Mouse (Mus musculus) limb, embryonic 10.5 days (tissue): Measurements from ENCODE around the gene Shisa4. TPM values are rescaled to one million over a fixed set of nuclear protein-coding genes. Genes with fewer than 3 reads are reported as not detected.
"Not testable (repeated sequence)": the region's sequence is repeated elsewhere in the genome, so short reads cannot be mapped to it uniquely, and the experiment has no call there.

Experiments used
- DNase-seq: peaks from one replicate; pipeline ENCODE4 v3.0.0-alpha.2; 2017; ENCODE audit warnings: low spot score
- H3K27ac ChIP-seq: fragments of 300-500 bp; sonication (generic); 2 replicates; pipeline ENCODE4 v1.5.1; 2016; ENCODE audit warnings: mild to moderate bottlenecking
- H3K27me3 ChIP-seq: fragments of 300-500 bp; sonication (generic); 2 replicates; pipeline ENCODE4 v1.6.1; 2016; ENCODE audit warnings: low read depth, mild to moderate bottlenecking; ENCODE audit not compliant: poor library complexity, severe bottlenecking
- H3K36me3 ChIP-seq: fragments of 300-500 bp; sonication (generic); 2 replicates; pipeline ENCODE4 v1.6.1; 2016; ENCODE audit warnings: mild to moderate bottlenecking, moderate library complexity
- H3K4me1 ChIP-seq: fragments of 300-500 bp; sonication (generic); 2 replicates; pipeline ENCODE4 v1.6.1; 2016
- H3K4me3 ChIP-seq: fragments of 300-500 bp; sonication (generic); 2 replicates; pipeline ENCODE4 v1.5.1; 2016; ENCODE audit warnings: mild to moderate bottlenecking, moderate library complexity
- H3K9me3 ChIP-seq: fragments of 300-500 bp; sonication (generic); replicated peaks from 2 replicates; pipeline ENCODE4 v1.6.1; 2016; ENCODE audit warnings: mild to moderate bottlenecking
- WGBS: fragments of 180-500 bp; shearing (Covaris S2); methylation state at CpG from one replicate; pipeline ENCODE4 v1.1.7; 2016; 5-methylcytosine and 5-hydroxymethylcytosine counted together
- polyA plus RNA-seq: library from polyadenylated mRNA; unstranded; fragments of >200 nt; fragmentation: Nextera tagmentation; extraction: Ambion mirVana; gene quantifications from 2 replicates; pipeline ENCODE4 v1.2.1, GENCODE M21; 2016

Gene Shisa4
- polyA plus RNA-seq: 53.3 and 57.5 TPM in 2 replicates

DNA sequence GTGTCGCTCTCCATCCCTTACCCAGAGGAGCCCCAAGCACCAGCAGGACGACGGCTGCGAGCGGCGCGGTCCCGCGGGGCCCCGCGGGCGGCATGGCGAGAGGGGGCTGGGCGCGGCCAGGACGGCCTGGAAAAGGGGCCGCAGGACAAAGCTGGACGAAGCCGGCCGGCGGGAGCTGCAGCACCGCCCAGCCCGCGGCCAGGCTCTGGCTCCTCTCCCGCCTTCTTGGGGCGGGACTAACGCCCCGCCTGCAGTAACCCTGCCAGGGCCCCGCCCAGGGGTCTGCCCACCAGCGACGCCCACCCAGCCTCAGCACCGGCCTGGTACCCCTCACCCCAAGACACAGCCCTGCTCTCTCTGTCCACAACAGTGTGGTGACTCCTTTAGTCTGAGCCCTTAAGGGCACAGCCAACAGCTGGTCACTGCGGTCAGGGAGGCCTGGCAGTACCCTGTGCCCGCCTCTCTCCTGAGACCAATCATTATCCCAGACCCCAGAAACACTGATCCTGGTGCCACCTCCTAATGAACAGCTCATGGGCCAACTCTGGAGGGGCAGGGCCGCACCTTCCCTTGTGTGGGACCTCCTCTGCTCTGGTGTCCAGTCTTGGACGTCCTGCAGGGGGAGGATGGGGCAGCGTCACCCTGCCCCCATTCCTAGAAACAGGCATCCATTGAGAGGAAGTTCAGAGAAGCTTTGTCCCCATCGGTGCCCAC lies at the start of gene Shisa4:
Shisa4 (minus strand) TSS at position 370 of the 714 bp plus-strand sequence.
- Histone ChIP-seq H3K4me1 (peaks cover 49% of the 10 kb centered on the region), H3K27ac (peak within 1 kb of the TSS; percentile 97), H3K36me3 (peaks cover 21% of the 10 kb centered on the region), H3K4me3 (peak within 1 kb of the TSS; percentile 74), H3K27me3 (no peaks in the 10 kb centered on the region), H3K9me3 (no peaks in the 10 kb centered on the region)
- peak; percentile 89 for DNase-seq
- WGBS: 3% methylated on average over 38 of the region's 38 CpGs

GRCm38 (mm10) chr1:135422772-135423171 lies 47.7 kb upstream of the Shisa4 start:
- WGBS: 93% methylated on average over 6 of the region's 6 CpGs
- Histone ChIP-seq H3K27ac (no peak overlapping the region), H3K9me3 (no peaks in the 10 kb centered on the region), H3K27me3 (no peaks in the 10 kb centered on the region), H3K4me1 (peaks cover 9% of the 10 kb centered on the region), H3K36me3 (peaks cover 95% of the 10 kb centered on the region), H3K4me3 (no peak overlapping the region)
- no peak for DNase-seq

DNA sequence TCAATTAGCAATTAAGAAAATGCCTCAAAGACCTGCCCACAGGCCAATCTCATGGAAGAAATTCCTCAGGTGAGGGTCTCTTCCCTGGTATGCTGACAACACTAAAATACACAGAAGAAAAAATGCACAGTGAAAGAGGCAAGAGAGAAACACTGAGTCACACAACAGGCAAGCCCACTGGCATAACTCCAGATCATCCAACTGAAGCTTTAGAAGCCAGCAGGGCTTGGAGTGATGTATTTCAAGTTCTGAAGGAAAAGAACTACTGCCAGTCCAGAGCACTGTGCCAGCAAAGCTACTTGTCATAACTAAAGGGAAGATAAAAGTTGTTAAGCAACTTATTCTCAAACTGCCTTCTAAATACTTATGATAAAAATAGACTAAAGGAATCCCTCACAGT lies 39.0 kb upstream of the Shisa4 start:
- DNase-seq: no peak
- Histone ChIP-seq H3K36me3 (peaks cover 100% of the 10 kb centered on the region), H3K4me3 (no peak overlapping the region), H3K27me3 (no peaks in the 10 kb centered on the region), H3K4me1 (no peaks in the 10 kb centered on the region), H3K27ac (no peak overlapping the region), H3K9me3 (no peaks in the 10 kb centered on the region)

- WGBS: 81% methylated on average over 4 of the region's 4 CpGs
- H3K4me3 ChIP-seq: no peak overlapping the region
- H3K27me3 ChIP-seq: no peaks in the 10 kb centered on the region
- DNase-seq: no peak
- H3K27ac ChIP-seq: no peak overlapping the region
- no peaks in the 10 kb centered on the region for H3K9me3 ChIP-seq
- peaks cover 100% of the 10 kb centered on the region for H3K36me3 ChIP-seq
- no peaks in the 10 kb centered on the region for H3K4me1 ChIP-seq
Observed at GRCm38 (mm10) chr1:135412130-135412529, 37.1 kb upstream of the Shisa4 start.

DNA sequence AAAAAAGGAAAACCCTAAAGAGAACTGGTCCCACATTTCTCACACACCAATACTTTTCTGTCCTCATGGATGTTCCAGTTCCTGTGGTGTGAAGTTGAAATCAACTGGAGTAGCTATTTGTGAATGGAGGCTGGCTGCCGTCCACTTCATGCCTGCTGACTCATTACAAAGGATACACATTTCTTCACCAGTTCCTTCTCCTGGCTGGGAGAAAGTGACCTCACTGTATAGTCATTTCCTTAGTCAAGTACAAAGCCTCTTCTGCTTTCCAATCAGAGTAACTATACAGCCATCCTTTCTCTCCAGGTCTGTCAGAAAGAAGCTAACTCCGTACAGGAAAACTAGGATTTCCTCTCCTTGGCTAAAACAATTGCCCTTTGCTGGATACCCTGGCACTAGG lies 35.9 kb upstream of the Shisa4 start:
- WGBS: 97% methylated on average over 2 of the region's 2 CpGs
- Histone ChIP-seq H3K27ac (no peak overlapping the region), H3K27me3 (no peaks in the 10 kb centered on the region), H3K4me1 (no peaks in the 10 kb centered on the region), H3K36me3 (peaks cover 100% of the 10 kb centered on the region), H3K4me3 (no peak overlapping the region), H3K9me3 (no peaks in the 10 kb centered on the region)
- DNase-seq: no peak

- Histone ChIP-seq H3K4me3 (no peak overlapping the region), H3K36me3 (peaks cover 100% of the 10 kb centered on the region), H3K9me3 (no peaks in the 10 kb centered on the region), H3K27ac (no peak overlapping the region), H3K27me3 (no peaks in the 10 kb centered on the region), H3K4me1 (no peaks in the 10 kb centered on the region)
- 95% methylated on average over 4 of the region's 4 CpGs for WGBS
- no peak for DNase-seq
Observed at GRCm38 (mm10) chr1:135408973-135409372, 33.9 kb upstream of the Shisa4 start.

DNA sequence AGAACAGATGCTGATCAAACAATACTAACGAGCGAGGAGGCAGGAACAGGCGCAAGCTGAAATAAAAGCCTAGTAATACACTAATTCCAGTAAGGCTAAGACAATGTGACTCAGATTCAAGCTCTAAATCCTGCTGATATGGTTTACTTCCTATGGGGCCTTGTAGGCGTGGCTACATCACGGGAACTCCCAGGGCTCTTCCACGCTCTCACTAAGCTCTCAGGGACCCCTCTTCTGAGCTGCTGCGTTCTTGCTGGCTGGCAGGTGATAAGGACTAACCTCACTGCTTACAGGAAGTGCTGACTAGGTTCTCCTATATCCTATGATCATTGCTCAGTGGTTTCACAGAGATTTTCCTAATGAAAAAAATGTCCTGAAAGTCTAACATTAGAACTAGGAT lies 30.3 kb upstream of the Shisa4 start:
- Histone ChIP-seq H3K27me3 (no peaks in the 10 kb centered on the region), H3K9me3 (no peaks in the 10 kb centered on the region), H3K27ac (no peak overlapping the region), H3K4me3 (no peak overlapping the region), H3K4me1 (no peaks in the 10 kb centered on the region), H3K36me3 (peaks cover 100% of the 10 kb centered on the region)
- 91% methylated on average over 7 of the region's 7 CpGs for WGBS
- DNase-seq: no peak

GRCm38 (mm10) chr1:135401452-135402110 lies 26.5 kb upstream of the Shisa4 start:
- DNase-seq: no peak
- WGBS: 95% methylated on average over 3 of the region's 3 CpGs
- Histone ChIP-seq H3K4me1 (no peaks in the 10 kb centered on the region), H3K4me3 (no peak overlapping the region), H3K27ac (no peak overlapping the region), H3K27me3 (no peaks in the 10 kb centered on the region), H3K36me3 (peaks cover 99% of the 10 kb centered on the region), H3K9me3 (no peaks in the 10 kb centered on the region)

- Histone ChIP-seq H3K27me3 (no peaks in the 10 kb centered on the region), H3K9me3 (no peaks in the 10 kb centered on the region), H3K4me1 (no peaks in the 10 kb centered on the region), H3K4me3 (no peak overlapping the region), H3K27ac (no peak overlapping the region), H3K36me3 (peaks cover 99% of the 10 kb centered on the region)
- 95% methylated on average over 5 of the region's 5 CpGs for WGBS
- no peak for DNase-seq
Observed at GRCm38 (mm10) chr1:135399466-135399865, 24.4 kb upstream of the Shisa4 start.

DNA sequence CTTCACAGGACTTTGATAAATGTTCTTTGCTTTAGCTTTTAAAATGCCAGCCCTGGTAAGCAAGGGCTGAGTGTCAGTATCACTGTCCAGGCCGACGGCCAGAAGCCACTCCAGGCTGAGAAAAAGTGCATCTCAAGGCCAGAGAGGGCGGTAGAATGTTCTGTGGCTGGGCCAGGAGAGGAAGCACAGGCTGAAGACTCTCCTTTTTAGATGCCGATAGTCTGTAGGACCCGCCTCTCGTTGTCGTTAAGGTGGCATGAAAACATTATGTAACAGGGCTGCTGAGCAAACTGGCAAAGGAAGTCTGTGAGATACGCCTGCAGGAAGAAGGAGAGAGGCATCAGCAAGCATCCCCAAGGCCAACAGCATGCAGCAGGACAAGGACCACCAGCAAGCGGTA lies 10.1 kb upstream of the Shisa4 start:
- Histone ChIP-seq H3K4me3 (no peak overlapping the region), H3K4me1 (0 out of 2 replicates have a peak, but pooled peaks cover 3% of the 10 kb centered on the region), H3K27ac (no peak overlapping the region), H3K36me3 (peaks cover 87% of the 10 kb centered on the region), H3K9me3 (no peaks in the 10 kb centered on the region), H3K27me3 (no peaks in the 10 kb centered on the region)
- DNase-seq: no peak
- 91% methylated on average over 9 of the region's 9 CpGs for WGBS

- DNase-seq: no peak
- no peak overlapping the region for H3K4me3 ChIP-seq
- H3K27me3 ChIP-seq: no peaks in the 10 kb centered on the region
- no peak overlapping the region for H3K27ac ChIP-seq
- 0 out of 2 replicates have a peak, but pooled peaks cover 3% of the 10 kb centered on the region for H3K4me1 ChIP-seq
- H3K36me3 ChIP-seq: peaks cover 78% of the 10 kb centered on the region
- no peaks in the 10 kb centered on the region for H3K9me3 ChIP-seq
- over 99% methylated on average over 5 of the region's 5 CpGs for WGBS
Observed at GRCm38 (mm10) chr1:135384171-135384570, 9.1 kb upstream of the Shisa4 start.

GRCm38 (mm10) chr1:135381560-135381959 lies 6.5 kb upstream of the Shisa4 start:
- H3K27me3 ChIP-seq, H3K9me3 ChIP-seq, H3K4me3 ChIP-seq, DNase-seq, H3K27ac ChIP-seq: not testable (repeated sequence)
- Histone ChIP-seq H3K36me3 (peaks cover 51% of the 10 kb centered on the region), H3K4me1 (peaks cover 11% of the 10 kb centered on the region; the same call in 1 of the 2 replicates)
- 58% methylated on average over 6 of the region's 6 CpGs for WGBS
